Mouse (Mus musculus) cerebellum, postnatal 4 days (tissue): ENCODE data around the gene Otog.

Source experiments
- DNase-seq, 2 experiments: peaks; one replicate each; pipeline ENCODE4 v3.0.0; 2022; ENCODE audit warnings: low spot score in 2 of 2, mixed read lengths in 1 of 2

Otog gene

DNA sequence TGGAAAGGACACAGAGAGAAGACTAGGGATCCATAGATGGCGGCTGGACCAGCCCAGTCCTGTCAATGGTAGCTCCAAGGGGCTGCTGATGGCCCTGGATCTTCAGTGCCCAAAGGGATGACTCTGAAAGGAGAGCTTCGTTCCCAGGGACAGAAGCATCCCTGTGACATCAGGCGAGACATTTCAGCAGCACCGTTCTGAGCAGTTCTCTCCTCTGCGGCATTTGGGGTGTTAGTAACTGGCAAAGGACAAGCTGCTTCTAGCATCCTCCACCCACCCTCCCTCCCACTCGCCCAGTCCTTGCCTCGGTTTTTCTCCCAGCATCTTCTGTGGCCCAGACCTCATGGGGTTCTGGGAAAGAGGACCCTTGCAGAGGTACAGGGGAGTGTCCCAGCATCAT, 41.5 kb downstream of the Otog start:
- DNase-seq, result no peak

DNA sequence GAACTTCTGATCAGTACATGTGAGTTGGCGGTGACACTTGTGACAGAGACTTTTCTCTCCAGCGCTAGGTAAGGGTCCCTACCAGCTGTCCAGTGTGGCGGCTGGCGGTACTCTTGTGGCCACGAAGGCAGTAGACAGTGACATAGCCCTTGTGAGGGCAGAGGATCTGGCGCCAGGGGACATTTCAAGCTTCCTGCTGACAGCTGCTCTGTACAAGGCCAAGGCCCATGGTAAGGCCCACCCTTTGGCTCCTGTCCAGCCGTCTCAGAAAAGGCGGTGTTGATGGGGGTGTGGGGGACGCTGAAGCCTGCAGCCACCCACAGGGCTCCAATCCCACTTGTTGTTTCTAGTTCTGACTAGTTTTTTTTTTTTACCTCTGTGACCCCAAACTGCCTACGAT, 42.9 kb downstream of the Otog start:
- DNase-seq, result peak in 1 of 2 experiments; percentile 40

DNA sequence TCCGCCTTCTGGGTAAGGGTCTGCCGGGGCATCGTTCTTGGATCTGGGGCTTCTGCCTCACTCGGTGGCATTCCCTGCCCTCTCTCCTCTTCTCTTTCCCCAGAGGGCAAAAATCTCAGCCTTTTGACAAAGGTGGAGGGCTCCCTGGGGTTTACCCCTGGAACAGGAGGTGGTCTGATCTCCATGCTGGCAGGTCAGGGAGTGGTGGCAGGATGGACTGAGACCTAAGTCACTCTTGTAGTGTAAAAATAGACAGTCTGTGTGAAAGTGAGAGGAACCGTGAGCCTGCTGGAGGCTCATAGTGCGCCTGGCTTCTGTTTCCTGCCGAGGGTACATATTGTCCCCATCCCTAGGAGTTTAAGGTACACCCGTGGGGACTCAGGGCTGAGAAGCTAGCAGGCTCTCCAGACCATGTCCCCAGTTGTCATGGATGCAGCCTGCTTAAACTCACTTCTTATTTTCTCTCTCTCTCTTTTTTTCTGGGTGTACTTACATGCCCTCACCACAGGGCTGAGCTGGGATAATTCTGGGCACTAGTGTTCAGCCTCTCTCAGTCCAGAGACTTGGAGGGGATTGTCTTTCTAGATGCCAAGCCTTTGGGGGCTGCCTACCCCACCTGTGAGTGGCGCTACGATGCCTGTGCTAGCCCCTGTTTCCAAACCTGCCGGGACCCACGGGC, 44.5 kb downstream of the Otog start:
- DNase-seq, result no peak

GRCm38 (mm10) chr7:46286391-46286790, 45.6 kb downstream of the Otog start:
- DNase-seq, result no peak

- DNase-seq, result no peak
Observed at GRCm38 (mm10) chr7:46287051-46287450, 46.3 kb downstream of the Otog start.

DNA sequence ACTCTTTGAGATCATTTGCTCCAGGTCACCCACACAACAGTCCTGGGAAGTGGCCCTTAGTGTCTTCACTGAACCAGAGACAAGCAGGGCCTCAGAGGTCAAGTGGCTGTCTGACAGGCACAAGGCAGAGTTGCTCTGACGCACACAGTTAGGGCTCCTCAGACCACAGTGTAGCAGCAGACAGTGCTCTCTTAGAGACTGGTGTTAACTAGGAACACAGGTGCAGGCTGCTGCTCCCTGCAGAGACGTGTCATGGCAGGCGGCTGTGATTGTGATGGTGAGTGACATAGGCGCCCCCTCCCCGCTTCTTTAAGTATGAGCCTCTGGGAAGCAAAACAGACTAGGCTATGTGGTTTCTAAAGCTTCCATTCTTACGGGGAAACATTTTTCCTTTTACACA, 55.5 kb downstream of the Otog start:
- DNase-seq, result no peak

GRCm38 (mm10) chr7:46301031-46301632, 60.3 kb downstream of the Otog start:
- DNase-seq, result no peak

DNA sequence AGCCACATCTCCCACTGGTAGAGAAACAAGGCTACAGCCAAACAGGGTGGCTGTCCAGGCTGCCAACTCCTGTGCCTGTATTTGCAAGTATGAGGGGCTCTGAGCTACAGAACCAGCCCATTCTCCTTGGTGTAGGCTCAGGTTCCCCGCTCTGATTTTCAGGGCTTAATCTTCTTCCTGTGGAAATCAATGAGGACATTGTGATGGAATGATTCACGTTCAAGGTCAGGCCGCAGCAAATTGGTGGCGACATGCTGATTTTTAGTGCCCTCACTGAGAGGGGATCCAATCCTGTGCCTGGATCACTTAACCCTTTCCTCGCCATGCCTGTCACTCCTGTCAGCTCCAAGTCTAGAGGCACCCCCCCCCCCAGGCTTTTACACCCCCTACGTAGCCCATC, 72.7 kb downstream of the Otog start:
- no peak for DNase-seq

DNA sequence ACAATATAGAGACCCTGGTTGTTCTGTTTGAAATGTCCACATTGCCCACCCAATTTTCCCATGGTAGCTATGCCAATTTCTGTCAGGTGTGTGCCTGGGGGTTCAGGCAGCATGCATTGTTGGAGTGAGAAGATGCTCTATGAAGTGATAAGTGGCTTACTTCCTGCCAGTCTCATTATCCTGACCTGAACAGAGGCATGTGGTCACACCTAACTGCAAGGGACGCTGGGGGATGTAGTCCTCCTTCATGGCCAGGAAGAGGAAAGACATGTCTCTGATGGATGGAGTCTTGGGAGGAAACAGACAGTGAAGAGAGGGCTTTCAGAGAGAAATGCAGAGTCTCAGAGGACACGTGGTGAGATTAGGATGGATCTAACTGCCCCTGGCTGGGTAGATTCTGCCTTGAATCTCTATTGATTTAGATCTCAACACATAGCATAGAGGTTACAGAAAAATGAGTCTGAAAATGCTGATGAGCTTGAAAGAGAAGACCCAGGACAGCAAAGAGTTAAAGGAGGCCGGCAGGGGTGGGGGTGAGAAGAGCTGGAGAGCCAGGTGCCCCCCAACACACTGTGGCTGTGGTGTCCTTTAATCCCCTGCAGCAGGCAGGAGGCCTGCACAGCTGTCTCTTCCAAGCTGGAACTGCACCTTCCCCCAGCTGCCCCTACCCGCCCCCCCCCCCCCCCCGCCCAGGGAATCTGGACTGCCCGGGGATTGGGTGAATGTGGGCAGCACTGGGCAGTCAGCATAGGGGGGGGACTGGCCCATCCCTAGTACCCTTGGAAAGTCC, 73.6 kb downstream of the Otog start:
- DNase-seq, result no peak

- DNase-seq, result no peak
Observed at GRCm38 (mm10) chr7:46315692-46316091, 74.9 kb downstream of the Otog start.

- DNase-seq, result peak in 1 of 2 experiments; percentile 42
Observed at GRCm38 (mm10) chr7:46316948-46317347, 76.2 kb downstream of the Otog start.

DNA sequence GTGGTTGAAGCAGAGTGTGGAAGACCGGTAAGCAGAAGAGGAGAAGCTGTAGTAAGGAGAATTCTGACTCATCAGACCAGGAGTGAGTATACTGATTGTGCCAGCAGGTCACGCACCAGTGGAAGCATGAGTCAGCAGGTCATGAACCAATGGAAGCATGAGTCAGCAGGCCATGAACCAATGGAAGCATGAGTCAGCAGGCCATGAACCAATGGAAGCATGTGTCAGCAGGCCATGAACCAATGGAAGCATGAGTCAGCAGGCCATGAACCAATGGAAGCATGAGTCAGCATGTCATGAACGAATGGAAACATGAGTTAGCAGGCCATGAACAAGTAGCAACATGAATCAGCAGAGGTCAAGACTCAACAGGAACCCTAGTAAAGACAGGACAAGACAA, 80.5 kb downstream of the Otog start:
- DNase-seq, result no peak

DNA sequence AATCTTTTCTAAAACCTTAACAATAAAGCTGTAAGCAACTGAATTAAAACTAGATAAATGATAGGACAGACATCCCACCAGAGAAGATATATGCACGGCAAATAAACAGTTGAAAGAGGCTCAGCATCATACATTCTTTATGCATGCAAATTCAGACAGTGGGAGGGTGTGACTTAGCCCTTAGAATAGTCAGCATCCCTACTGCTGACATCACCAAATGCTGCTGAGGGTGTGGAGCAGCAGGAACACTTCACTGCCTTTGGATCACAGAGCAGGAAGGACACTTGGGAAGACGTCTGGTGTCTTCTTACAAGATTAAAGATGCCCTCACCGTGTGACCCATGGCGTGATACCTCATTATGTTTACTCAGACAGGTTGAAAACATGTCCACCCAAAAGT, 87.1 kb downstream of the Otog start:
- no peak for DNase-seq

DNA sequence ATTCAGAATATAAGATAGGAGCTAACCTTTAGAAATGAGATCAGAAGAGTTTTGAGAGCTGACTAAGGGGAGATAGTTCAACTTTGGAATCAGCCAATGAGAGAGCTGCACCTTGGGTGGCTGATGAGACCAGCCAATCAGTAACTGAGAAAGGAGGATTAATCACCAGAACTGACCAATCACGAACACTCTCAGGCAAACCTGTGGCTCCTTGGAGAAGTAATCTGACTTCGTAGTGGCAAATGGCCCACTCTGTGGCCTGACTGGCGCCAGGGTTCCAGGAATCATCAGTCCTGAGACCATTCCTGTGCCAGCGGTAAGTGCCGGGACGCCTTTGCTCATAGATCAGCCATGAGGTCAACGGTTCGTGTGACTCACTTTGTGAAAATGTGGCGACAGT, 96.6 kb downstream of the Otog start:
- no peak for DNase-seq

GRCm38 (mm10) chr7:46339818-46340217, 99.0 kb downstream of the Otog start:
- no peak for DNase-seq

DNA sequence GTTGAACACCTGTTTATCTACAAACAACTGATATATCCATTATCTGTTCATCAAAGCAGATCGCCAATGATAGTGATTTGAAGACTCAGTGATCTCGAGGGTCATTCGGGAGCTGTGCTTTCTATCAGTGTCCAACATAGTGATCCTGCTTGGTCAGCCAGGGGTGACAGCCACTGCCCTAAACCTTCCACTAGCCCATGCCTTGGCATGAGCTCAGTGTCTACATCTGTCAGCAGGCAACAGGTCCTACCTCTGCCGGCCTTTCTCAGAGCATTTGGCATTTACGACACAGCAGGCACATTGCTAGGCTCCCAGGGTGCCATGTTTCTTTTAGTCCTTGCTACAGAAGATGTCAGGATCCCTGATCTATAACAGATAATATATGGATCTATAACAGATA, 99.5 kb downstream of the Otog start:
- no peak for DNase-seq

DNA sequence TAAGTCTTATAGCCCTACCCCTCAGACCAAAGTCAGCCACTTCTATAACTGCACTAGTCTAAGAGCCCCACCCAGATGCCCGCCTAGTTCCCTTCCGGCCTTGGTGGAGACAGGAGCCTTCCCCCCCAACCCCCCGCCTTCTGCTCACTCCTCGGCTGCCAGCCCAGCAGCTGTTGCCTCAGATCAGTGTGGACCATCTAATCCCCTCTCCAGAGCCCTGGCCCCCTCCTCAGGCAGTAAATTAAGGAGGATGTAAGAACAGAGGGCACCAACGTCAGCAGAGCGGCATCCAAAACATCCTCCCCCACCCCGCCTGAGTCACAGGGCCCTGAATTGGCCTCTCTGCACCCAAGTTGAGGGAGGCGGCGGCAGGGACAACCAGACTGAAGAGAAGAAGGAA, 100.7 kb downstream of the Otog start:
- peak in 1 of 2 experiments; percentile 22 for DNase-seq

- no peak for DNase-seq
Observed at GRCm38 (mm10) chr7:46347692-46348091, 106.9 kb downstream of the Otog start.

DNA sequence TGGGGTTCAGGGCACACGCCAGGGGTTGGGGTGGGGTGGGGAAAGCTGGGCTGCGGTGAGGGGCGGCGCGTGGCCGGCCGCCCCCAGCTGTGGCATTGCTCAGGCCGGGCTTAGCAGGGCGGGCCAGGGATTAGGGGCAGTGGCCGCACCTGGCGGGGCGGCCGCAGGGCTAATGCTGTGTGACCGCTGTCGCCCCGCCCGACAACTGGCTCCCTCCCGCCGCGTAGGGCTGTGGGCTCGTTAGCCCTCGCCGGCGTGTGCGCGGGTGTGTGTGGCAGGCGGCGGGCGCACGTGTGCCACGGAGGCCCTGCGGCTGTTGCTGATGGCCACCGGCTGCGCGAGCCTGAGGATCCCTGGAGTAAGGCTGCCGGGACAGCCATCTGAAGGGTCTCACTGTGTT, 108.0 kb downstream of the Otog start:
- DNase-seq, result no peak

DNA sequence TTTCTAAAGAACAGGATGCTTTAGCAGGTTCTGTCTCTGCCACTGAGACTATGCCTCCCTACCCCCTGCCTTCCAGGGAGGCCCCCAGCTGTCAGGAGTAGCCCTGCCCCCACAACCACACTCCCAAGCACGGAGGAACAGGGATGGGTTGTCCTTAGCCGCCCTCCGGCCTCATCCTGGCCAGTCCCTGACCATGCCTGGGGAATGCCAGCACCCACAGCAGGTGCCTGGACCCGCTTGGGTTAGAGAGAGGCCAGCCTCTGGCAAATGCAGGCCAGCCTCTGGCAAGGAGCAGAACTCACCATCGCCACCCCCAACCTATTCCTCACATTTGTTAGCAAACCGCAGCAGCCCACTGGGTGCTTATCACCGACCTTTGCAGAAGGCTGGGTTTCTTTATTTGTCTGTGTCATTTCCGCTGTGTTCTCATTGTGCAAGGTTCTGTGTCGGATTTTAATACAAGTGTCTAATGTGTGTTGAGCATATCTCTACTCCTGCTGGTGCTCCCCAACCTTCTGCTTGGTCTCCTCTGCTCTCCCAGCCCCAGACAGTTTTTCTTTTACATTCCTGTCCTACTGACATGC, 109.4 kb downstream of the Otog start:
- DNase-seq, result no peak

DNA sequence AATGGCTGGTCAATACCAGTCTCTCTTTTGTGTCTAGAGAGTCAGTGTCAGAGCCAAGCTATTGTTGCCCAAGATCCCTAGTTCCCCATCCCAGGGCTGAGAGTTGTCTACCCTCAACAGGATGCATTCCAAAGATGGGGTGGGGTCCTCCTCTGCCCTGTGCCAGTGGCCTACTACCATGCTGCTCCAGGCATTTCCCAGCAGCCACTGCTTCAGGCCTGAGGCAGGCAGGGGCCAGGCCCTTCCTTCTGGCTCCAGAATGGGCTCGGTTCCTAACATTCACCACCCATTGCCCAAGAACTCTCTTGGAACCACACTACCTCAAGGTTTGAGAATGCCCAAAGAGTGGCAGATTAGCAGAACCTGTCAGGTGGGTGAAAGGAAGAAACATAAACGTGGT, 112.0 kb downstream of the Otog start:
- DNase-seq, result no peak

DNA sequence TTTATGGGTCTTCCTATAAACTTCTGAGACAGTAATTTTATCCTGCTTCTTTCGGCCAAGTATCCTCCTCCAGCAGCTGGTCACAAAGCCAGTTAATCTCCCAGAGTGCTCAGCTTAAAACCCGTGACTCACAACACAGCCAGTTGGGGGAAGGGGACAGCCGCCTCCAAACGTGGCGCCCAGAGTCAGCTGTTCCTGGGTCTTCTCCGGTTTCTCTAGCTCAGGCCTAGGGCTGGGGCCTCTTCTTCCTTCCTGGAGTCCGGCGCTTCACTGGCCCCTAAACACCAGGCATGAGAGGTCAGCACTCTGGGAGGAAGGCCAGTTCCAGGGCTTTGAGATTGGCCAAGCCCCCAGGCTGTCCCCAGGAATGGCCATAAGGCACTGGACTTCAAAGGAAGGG, 112.4 kb downstream of the Otog start:
- no peak for DNase-seq

DNA sequence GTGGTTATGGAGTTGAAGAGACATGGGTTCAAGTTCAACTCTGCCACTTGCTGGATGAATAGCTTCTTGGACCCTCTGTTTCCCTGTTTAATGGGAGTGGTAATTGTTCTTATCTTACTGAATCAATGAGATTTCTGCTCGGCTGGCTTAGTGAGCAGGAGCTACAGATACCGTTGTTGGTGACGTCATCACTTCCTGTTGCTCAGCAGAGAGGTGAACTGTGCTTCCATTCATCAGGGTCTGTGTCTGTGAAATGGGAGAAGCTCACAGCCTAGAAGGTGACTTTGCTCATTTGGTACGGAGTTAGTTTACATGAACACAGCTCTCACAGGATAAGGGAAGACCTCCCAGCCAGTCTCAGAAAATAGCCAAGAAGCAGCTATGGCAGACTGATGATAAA, 113.1 kb downstream of the Otog start:
- DNase-seq, result no peak
